Mouse (Mus musculus): ENCODE measurements around the gene Lrig2. TPM values are rescaled to one million over a fixed set of nuclear protein-coding genes. Genes with fewer than 3 reads are reported as not detected.

Lrig2 gene
- polyA plus RNA-seq, 1 experiment from 2014 or later: 12.7 TPM

- Histone ChIP-seq H3K9ac (ENCODE audit: low read depth, low read length) (no peak overlapping the region), H3K27me3 (ENCODE audit: control insufficient read depth, insufficient read depth, low read length) (no peaks in the 10 kb centered on the region), H3K4me3 (ENCODE audit: low read depth, low read length) (no peak overlapping the region), H3K4me1 (ENCODE audit: control insufficient read depth, insufficient read depth, low read length) (peaks cover 2% of the 10 kb centered on the region; the same call in 1 of the 2 replicates), H3K9me3 (replicated peaks; ENCODE audit: control insufficient read depth, low read length) (no peaks in the 10 kb centered on the region), H3K4me2 (no peak overlapping the region), H3K36me3 (ENCODE audit: control insufficient read depth, insufficient read depth, low read length) (no peaks in the 10 kb centered on the region), H3K27ac (ENCODE audit: low read depth, low read length) (no peak overlapping the region)
- 77% methylated on average over 6 of the region's 6 CpGs for WGBS (ENCODE audit: insufficient replicate concordance)
- no peak for ATAC-seq (replicated peaks; ENCODE audit: insufficient number of reproducible peaks, low FRiP score, low TSS enrichment)
Measured at GRCm38 (mm10) chr3:104412482-104412881, 99.2 kb downstream of the Lrig2 start.

- Histone ChIP-seq H3K4me2 (no peak overlapping the region), H3K36me3 (ENCODE audit: control insufficient read depth, insufficient read depth, low read length) (no peaks in the 10 kb centered on the region), H3K4me1 (ENCODE audit: control insufficient read depth, insufficient read depth, low read length) (0 out of 2 replicates have a peak, but pooled peaks cover 3% of the 10 kb centered on the region), H3K27ac (ENCODE audit: low read depth, low read length) (no peak overlapping the region), H3K9me3 (replicated peaks; ENCODE audit: control insufficient read depth, low read length) (no peaks in the 10 kb centered on the region), H3K27me3 (ENCODE audit: control insufficient read depth, insufficient read depth, low read length) (no peaks in the 10 kb centered on the region), H3K9ac (ENCODE audit: low read depth, low read length) (no peak overlapping the region), H3K4me3 (ENCODE audit: low read depth, low read length) (no peak overlapping the region)
- 82% methylated on average over 7 of the region's 7 CpGs for WGBS (ENCODE audit: insufficient replicate concordance)
- ATAC-seq (replicated peaks; ENCODE audit: insufficient number of reproducible peaks, low FRiP score, low TSS enrichment): no peak
Measured at GRCm38 (mm10) chr3:104407506-104407905, 104.2 kb downstream of the Lrig2 start.

GRCm38 (mm10) chr3:104403582-104403981, 108.1 kb downstream of the Lrig2 start:
- Histone ChIP-seq H3K4me2 (no peak overlapping the region), H3K9me3 (replicated peaks; ENCODE audit: control insufficient read depth, low read length) (no peaks in the 10 kb centered on the region), H3K4me1 (ENCODE audit: control insufficient read depth, insufficient read depth, low read length) (0 out of 2 replicates have a peak, but pooled peaks cover 2% of the 10 kb centered on the region), H3K27ac (ENCODE audit: low read depth, low read length) (no peak overlapping the region), H3K36me3 (ENCODE audit: control insufficient read depth, insufficient read depth, low read length) (no peaks in the 10 kb centered on the region), H3K9ac (ENCODE audit: low read depth, low read length) (no peak overlapping the region), H3K27me3 (ENCODE audit: control insufficient read depth, insufficient read depth, low read length) (no peaks in the 10 kb centered on the region), H3K4me3 (ENCODE audit: low read depth, low read length) (no peak overlapping the region)
- no peak for ATAC-seq (replicated peaks; ENCODE audit: insufficient number of reproducible peaks, low FRiP score, low TSS enrichment)
- 71% methylated on average over 4 of the region's 4 CpGs for WGBS (ENCODE audit: insufficient replicate concordance)

- Histone ChIP-seq H3K9me3 (replicated peaks; ENCODE audit: control insufficient read depth, low read length) (no peaks in the 10 kb centered on the region), H3K36me3 (ENCODE audit: control insufficient read depth, insufficient read depth, low read length) (no peaks in the 10 kb centered on the region), H3K27ac (ENCODE audit: low read depth, low read length) (no peak overlapping the region), H3K4me3 (ENCODE audit: low read depth, low read length) (no peak overlapping the region), H3K9ac (ENCODE audit: low read depth, low read length) (no peak overlapping the region), H3K4me1 (ENCODE audit: control insufficient read depth, insufficient read depth, low read length) (0 out of 2 replicates have a peak, but pooled peaks cover 2% of the 10 kb centered on the region), H3K27me3 (ENCODE audit: control insufficient read depth, insufficient read depth, low read length) (no peaks in the 10 kb centered on the region), H3K4me2 (no peak overlapping the region)
- 69% methylated on average over 2 of the region's 2 CpGs for WGBS (ENCODE audit: insufficient replicate concordance)
- no peak for ATAC-seq (replicated peaks; ENCODE audit: insufficient number of reproducible peaks, low FRiP score, low TSS enrichment)
Measured at GRCm38 (mm10) chr3:104401176-104401575, 110.5 kb downstream of the Lrig2 start.

GRCm38 (mm10) chr3:104400126-104400525, 111.6 kb downstream of the Lrig2 start:
- WGBS (ENCODE audit: insufficient replicate concordance): 73% methylated on average over 5 of the region's 5 CpGs
- no peaks in the 10 kb centered on the region for H3K27me3 ChIP-seq (ENCODE audit: control insufficient read depth, insufficient read depth, low read length)

GRCm38 (mm10) chr3:104399296-104400045, 112.2 kb downstream of the Lrig2 start:
- Histone ChIP-seq H3K4me3 (ENCODE audit: low read depth, low read length) (no peak overlapping the region), H3K36me3 (ENCODE audit: control insufficient read depth, insufficient read depth, low read length) (no peaks in the 10 kb centered on the region), H3K9me3 (replicated peaks; ENCODE audit: control insufficient read depth, low read length) (no peaks in the 10 kb centered on the region), H3K27ac (ENCODE audit: low read depth, low read length) (no peak overlapping the region), H3K4me1 (ENCODE audit: control insufficient read depth, insufficient read depth, low read length) (0 out of 2 replicates have a peak, but pooled peaks cover 2% of the 10 kb centered on the region), H3K9ac (ENCODE audit: low read depth, low read length) (no peak overlapping the region), H3K27me3 (ENCODE audit: control insufficient read depth, insufficient read depth, low read length) (no peaks in the 10 kb centered on the region), H3K4me2 (no peak overlapping the region)
- no peak for ATAC-seq (replicated peaks; ENCODE audit: insufficient number of reproducible peaks, low FRiP score, low TSS enrichment)
- 84% methylated on average over 10 of the region's 10 CpGs for WGBS (ENCODE audit: insufficient replicate concordance)

More at GRCm38 (mm10) chr3:104400126-104400525, 111.6 kb downstream of the Lrig2 start:
- ATAC-seq (replicated peaks; ENCODE audit: insufficient number of reproducible peaks, low FRiP score, low TSS enrichment): no peak
- no peak overlapping the region for H3K27ac ChIP-seq (ENCODE audit: low read depth, low read length)
- no peak overlapping the region for H3K4me3 ChIP-seq (ENCODE audit: low read depth, low read length)
- H3K4me1 ChIP-seq (ENCODE audit: control insufficient read depth, insufficient read depth, low read length): 0 out of 2 replicates have a peak, but pooled peaks cover 2% of the 10 kb centered on the region
- no peak overlapping the region for H3K4me2 ChIP-seq
- no peak overlapping the region for H3K9ac ChIP-seq (ENCODE audit: low read depth, low read length)
- H3K9me3 ChIP-seq (replicated peaks; ENCODE audit: control insufficient read depth, low read length): no peaks in the 10 kb centered on the region
- H3K36me3 ChIP-seq (ENCODE audit: control insufficient read depth, insufficient read depth, low read length): no peaks in the 10 kb centered on the region

GRCm38 (mm10) chr3:104397316-104397715, 114.4 kb downstream of the Lrig2 start:
- Histone ChIP-seq H3K36me3 (ENCODE audit: control insufficient read depth, insufficient read depth, low read length) (no peaks in the 10 kb centered on the region), H3K4me2 (no peak overlapping the region), H3K9me3 (replicated peaks; ENCODE audit: control insufficient read depth, low read length) (no peaks in the 10 kb centered on the region), H3K9ac (ENCODE audit: low read depth, low read length) (no peak overlapping the region), H3K4me3 (ENCODE audit: low read depth, low read length) (no peak overlapping the region), H3K4me1 (ENCODE audit: control insufficient read depth, insufficient read depth, low read length) (no peaks in the 10 kb centered on the region), H3K27ac (ENCODE audit: low read depth, low read length) (no peak overlapping the region), H3K27me3 (ENCODE audit: control insufficient read depth, insufficient read depth, low read length) (no peaks in the 10 kb centered on the region)
- no peak for ATAC-seq (replicated peaks; ENCODE audit: insufficient number of reproducible peaks, low FRiP score, low TSS enrichment)
- 74% methylated on average over 9 of the region's 9 CpGs for WGBS (ENCODE audit: insufficient replicate concordance)

GRCm38 (mm10) chr3:104396736-104397081, 115.0 kb downstream of the Lrig2 start:
- no peak overlapping the region for H3K27ac ChIP-seq (ENCODE audit: low read depth, low read length)
- no peaks in the 10 kb centered on the region for H3K36me3 ChIP-seq (ENCODE audit: control insufficient read depth, insufficient read depth, low read length)
- H3K27me3 ChIP-seq (ENCODE audit: control insufficient read depth, insufficient read depth, low read length): no peaks in the 10 kb centered on the region
- ATAC-seq (replicated peaks; ENCODE audit: insufficient number of reproducible peaks, low FRiP score, low TSS enrichment): no peak
- 52% methylated on average over 3 of the region's 3 CpGs for WGBS (ENCODE audit: insufficient replicate concordance)
- H3K4me3 ChIP-seq (ENCODE audit: low read depth, low read length): no peak overlapping the region
- no peaks in the 10 kb centered on the region for H3K9me3 ChIP-seq (replicated peaks; ENCODE audit: control insufficient read depth, low read length)
- H3K9ac ChIP-seq (ENCODE audit: low read depth, low read length): no peak overlapping the region
- H3K4me1 ChIP-seq (ENCODE audit: control insufficient read depth, insufficient read depth, low read length): no peaks in the 10 kb centered on the region
- H3K4me2 ChIP-seq: no peak overlapping the region

Data from heart, embryonic 11.5 days (tissue).